Mouse (Mus musculus): ENCODE measurements around the gene Rps25. TPM values are rescaled to one million over a fixed set of nuclear protein-coding genes. Genes with fewer than 3 reads are reported as not detected.
"Not testable (repeated sequence)": the region's sequence is repeated elsewhere in the genome, so short reads cannot be mapped to it uniquely, and the experiment has no call there.

Rps25 gene
- 862 and 919 TPM in 2 replicates for polyA plus RNA-seq (2015; fragmentation: Nextera tagmentation; extraction: Ambion mirVana)

GRCm38 (mm10) chr9:44406906-44407751 lies at the start of gene Rps25, which contains the start of gene Trappc4:
Gene Rps25, plus strand, starts transcription at chr9:44407139.
Gene Trappc4, minus strand, starts transcription at chr9:44407600.
- under 1% methylated on average over 51 of the region's 51 CpGs for WGBS
- ATAC-seq (replicated peaks; ENCODE audit: extremely low read depth, insufficient read depth, low FRiP score), result peak; percentile 94
- H3K4me2 ChIP-seq (ENCODE audit: low read depth, low read length), result peak within 1 kb of the TSS; percentile 80
- H3K4me1 ChIP-seq (ENCODE audit: control insufficient read depth, insufficient read depth, low read length), result peaks cover 19% of the 10 kb centered on the region
- peak within 1 kb of the TSS; percentile 76 for H3K4me3 ChIP-seq (ENCODE audit: low read length)
- no peaks in the 10 kb centered on the region for H3K27me3 ChIP-seq (ENCODE audit: control insufficient read depth, insufficient read depth, low read length)
- H3K36me3 ChIP-seq (ENCODE audit: control insufficient read depth, insufficient read depth), result peaks cover 62% of the 10 kb centered on the region
- peak within 1 kb of the TSS; percentile 94 for H3K27ac ChIP-seq (ENCODE audit: low read length)
- H3K9me3 ChIP-seq (replicated peaks; ENCODE audit: control insufficient read depth, low read length), result no peaks in the 10 kb centered on the region
- H3K9ac ChIP-seq (ENCODE audit: low read length), result peak within 1 kb of the TSS; percentile 89

DNA sequence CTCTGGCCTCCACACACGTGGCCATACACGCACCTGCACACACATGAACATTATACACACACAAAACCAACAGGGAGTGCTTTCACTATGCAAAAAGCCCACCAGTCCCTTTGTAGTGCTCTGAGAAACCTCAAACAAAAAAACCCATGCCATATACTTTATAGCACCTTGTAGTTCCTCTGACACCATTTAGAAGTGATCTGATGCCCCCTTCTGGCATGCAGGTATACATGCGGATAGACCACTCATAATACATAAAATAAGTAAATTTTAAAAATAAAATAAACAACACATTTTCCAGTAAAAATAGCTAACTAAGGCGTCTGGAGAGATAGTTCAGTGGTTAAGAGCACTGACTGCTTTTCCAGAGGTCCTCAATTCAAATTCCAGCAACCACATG lies 49.7 kb upstream of the Rps25 start:
- Histone ChIP-seq H3K4me3 (ENCODE audit: low read length) (no peak overlapping the region), H3K4me2 (ENCODE audit: low read depth, low read length) (no peak overlapping the region), H3K9me3 (replicated peaks; ENCODE audit: control insufficient read depth, low read length) (no peaks in the 10 kb centered on the region), H3K27ac (ENCODE audit: low read length) (no peak overlapping the region), H3K4me1 (ENCODE audit: control insufficient read depth, insufficient read depth, low read length) (peaks cover 7% of the 10 kb centered on the region), H3K27me3 (ENCODE audit: control insufficient read depth, insufficient read depth, low read length) (no peaks in the 10 kb centered on the region), H3K9ac (ENCODE audit: low read length) (no peak overlapping the region), H3K36me3 (ENCODE audit: control insufficient read depth, insufficient read depth) (peaks cover 53% of the 10 kb centered on the region)
- 75% methylated on average over 4 of the region's 4 CpGs for WGBS
- no peak for ATAC-seq (replicated peaks; ENCODE audit: extremely low read depth, insufficient read depth, low FRiP score)

DNA sequence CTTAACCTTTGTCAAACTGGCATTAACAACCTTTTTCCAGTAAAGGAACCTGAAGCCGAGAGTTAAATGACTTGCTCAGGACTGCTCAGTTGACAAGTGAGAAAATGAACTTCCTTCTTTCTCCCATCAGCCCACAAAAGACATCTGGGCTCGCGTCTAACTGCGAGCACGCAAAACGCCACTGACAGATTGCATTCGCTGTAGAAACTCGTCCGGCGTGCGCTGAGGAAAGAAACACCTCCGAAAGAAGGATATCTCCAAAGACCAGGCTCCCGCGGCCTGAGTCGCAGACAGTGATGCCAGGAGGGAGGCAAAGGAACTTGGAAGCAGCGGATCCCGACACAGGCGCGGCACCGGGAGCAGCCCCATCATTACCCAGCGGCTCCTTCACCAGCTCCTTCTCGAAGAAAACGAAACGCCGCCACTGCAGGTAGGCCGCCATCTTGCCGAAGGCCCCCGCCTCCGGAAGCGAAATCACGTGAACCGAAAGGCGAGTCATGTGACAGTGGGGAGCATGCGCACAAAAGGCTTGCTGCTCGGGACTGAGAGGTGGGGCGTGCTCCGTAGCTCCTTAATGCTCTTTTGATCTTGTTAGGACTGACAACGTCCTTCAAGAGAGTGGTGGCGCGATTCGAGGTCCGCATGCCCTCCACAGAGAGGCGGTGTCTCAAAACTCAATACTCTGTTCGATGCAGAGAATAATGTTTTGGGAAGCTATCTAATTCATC lies 45.6 kb upstream of the Rps25 start, which contains the start of gene Vps11:
TSS of gene Vps11 (minus strand) at position 481 of the 728 bp plus-strand sequence.
- peak within 1 kb of the TSS; percentile 82 for H3K4me3 ChIP-seq (ENCODE audit: low read length)
- H3K4me1 ChIP-seq (ENCODE audit: control insufficient read depth, insufficient read depth, low read length), result peaks cover 7% of the 10 kb centered on the region
- peak within 1 kb of the TSS; percentile 85 for H3K9ac ChIP-seq (ENCODE audit: low read length)
- H3K4me2 ChIP-seq (ENCODE audit: low read depth, low read length), result peak within 1 kb of the TSS; percentile 85
- under 1% methylated on average over 44 of the region's 44 CpGs for WGBS
- H3K9me3 ChIP-seq (replicated peaks; ENCODE audit: control insufficient read depth, low read length), result no peaks in the 10 kb centered on the region
- peak; percentile 93 for ATAC-seq (replicated peaks; ENCODE audit: extremely low read depth, insufficient read depth, low FRiP score)
- no peaks in the 10 kb centered on the region for H3K27me3 ChIP-seq (ENCODE audit: control insufficient read depth, insufficient read depth, low read length)
- H3K27ac ChIP-seq (ENCODE audit: low read length), result peak within 1 kb of the TSS; percentile 75
- peaks cover 26% of the 10 kb centered on the region for H3K36me3 ChIP-seq (ENCODE audit: control insufficient read depth, insufficient read depth)

DNA sequence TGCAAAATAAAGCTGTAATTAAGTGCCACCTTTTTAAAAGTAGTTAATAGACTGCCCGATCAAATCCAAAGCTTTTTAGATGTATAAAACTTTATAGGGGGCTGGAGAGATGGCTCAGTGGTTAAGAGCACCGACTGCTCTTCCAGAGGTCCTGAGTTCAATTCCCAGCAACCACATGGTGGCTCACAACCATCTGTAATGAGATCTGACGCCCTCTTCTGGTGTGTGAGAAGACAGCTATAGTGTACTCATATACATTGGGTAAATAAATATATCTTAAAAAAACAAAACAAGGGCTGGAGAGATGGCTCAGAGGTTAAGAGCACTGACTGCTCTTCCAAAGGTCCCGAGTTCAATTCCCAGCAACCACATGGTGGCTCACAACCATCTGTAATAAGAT lies 45.0 kb upstream of the Rps25 start:
- H3K4me3 ChIP-seq (ENCODE audit: low read length), result peak overlapping the region; percentile 82
- H3K27ac ChIP-seq (ENCODE audit: low read length), result peak overlapping the region; percentile 75
- H3K27me3 ChIP-seq (ENCODE audit: control insufficient read depth, insufficient read depth, low read length); H3K9me3 ChIP-seq (replicated peaks; ENCODE audit: control insufficient read depth, low read length); ATAC-seq (replicated peaks; ENCODE audit: extremely low read depth, insufficient read depth, low FRiP score); H3K4me1 ChIP-seq (ENCODE audit: control insufficient read depth, insufficient read depth, low read length): not testable (repeated sequence)
- WGBS, result 34% methylated on average over 4 of the region's 4 CpGs
- H3K36me3 ChIP-seq (ENCODE audit: control insufficient read depth, insufficient read depth), result peaks cover 21% of the 10 kb centered on the region
- peak overlapping the region; percentile 85 for H3K4me2 ChIP-seq (ENCODE audit: low read depth, low read length)
- peak overlapping the region; percentile 61; the same call in 1 of the 2 replicates for H3K9ac ChIP-seq (ENCODE audit: low read length)

DNA sequence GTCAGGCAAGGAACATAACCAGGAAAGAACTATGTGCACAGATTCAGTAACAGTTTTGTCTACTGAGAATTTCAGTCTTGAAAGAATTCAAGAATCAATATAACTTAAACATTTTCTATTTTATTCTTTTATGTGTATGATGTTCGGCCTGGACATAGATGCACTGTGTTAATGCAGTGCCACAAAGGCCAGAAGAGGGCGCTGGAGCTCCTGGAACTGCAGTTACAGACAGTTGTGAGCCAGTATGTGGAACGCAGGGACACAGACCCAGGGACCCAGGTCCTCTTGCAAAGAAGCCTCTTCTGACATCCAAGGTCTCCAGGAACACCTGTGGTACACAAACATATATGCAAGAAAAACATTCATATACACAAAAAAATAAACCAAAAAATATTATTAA lies 42.5 kb upstream of the Rps25 start:
- no peak for ATAC-seq (replicated peaks; ENCODE audit: extremely low read depth, insufficient read depth, low FRiP score)
- no peak overlapping the region for H3K27ac ChIP-seq (ENCODE audit: low read length)
- H3K9ac ChIP-seq (ENCODE audit: low read length), result no peak overlapping the region
- H3K4me1 ChIP-seq (ENCODE audit: control insufficient read depth, insufficient read depth, low read length), result peaks cover 7% of the 10 kb centered on the region
- WGBS, result 64% methylated on average over 3 of the region's 3 CpGs
- H3K4me3 ChIP-seq (ENCODE audit: low read length), result no peak overlapping the region
- no peaks in the 10 kb centered on the region for H3K27me3 ChIP-seq (ENCODE audit: control insufficient read depth, insufficient read depth, low read length)
- no peaks in the 10 kb centered on the region for H3K9me3 ChIP-seq (replicated peaks; ENCODE audit: control insufficient read depth, low read length)
- H3K4me2 ChIP-seq (ENCODE audit: low read depth, low read length), result no peak overlapping the region
- peaks cover 4% of the 10 kb centered on the region; the same call in 1 of the 2 replicates for H3K36me3 ChIP-seq (ENCODE audit: control insufficient read depth, insufficient read depth)

DNA sequence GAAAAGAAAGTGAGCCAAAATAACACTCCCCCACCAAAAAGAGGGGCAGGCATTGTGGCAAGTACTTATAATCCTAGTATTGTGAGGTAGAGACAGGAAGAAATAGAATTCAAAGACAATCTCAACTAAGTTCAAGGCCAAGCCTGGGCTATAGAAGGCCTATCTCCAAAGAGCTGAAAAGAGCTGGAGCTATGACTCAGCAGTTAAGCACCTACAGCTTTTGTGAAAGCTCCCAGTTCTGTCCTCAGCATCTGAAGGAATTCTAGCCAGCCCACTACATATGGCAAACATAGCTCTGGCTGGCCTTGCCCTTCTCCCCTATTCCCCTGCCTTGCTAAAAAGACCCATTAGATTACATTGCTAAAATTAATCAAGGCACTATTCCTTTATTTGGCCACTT lies 33.6 kb upstream of the Rps25 start:
- Histone ChIP-seq H3K4me1 (ENCODE audit: control insufficient read depth, insufficient read depth, low read length) (peaks cover 2% of the 10 kb centered on the region; the same call in 1 of the 2 replicates), H3K4me3 (ENCODE audit: low read length) (no peak overlapping the region), H3K36me3 (ENCODE audit: control insufficient read depth, insufficient read depth) (no peaks in the 10 kb centered on the region), H3K4me2 (ENCODE audit: low read depth, low read length) (no peak overlapping the region), H3K27me3 (ENCODE audit: control insufficient read depth, insufficient read depth, low read length) (no peaks in the 10 kb centered on the region), H3K9me3 (replicated peaks; ENCODE audit: control insufficient read depth, low read length) (no peaks in the 10 kb centered on the region), H3K9ac (ENCODE audit: low read length) (no peak overlapping the region), H3K27ac (ENCODE audit: low read length) (no peak overlapping the region)
- no peak for ATAC-seq (replicated peaks; ENCODE audit: extremely low read depth, insufficient read depth, low FRiP score)

GRCm38 (mm10) chr9:44376141-44376540 lies 30.8 kb upstream of the Rps25 start:
- H3K9me3 ChIP-seq (replicated peaks; ENCODE audit: control insufficient read depth, low read length), result no peaks in the 10 kb centered on the region
- WGBS, result 82% methylated on average over 6 of the region's 6 CpGs
- H3K9ac ChIP-seq (ENCODE audit: low read length), result no peak overlapping the region
- no peak for ATAC-seq (replicated peaks; ENCODE audit: extremely low read depth, insufficient read depth, low FRiP score)
- H3K4me1 ChIP-seq (ENCODE audit: control insufficient read depth, insufficient read depth, low read length), result peaks cover 14% of the 10 kb centered on the region
- no peak overlapping the region for H3K4me3 ChIP-seq (ENCODE audit: low read length)
- no peak overlapping the region for H3K27ac ChIP-seq (ENCODE audit: low read length)
- no peak overlapping the region for H3K4me2 ChIP-seq (ENCODE audit: low read depth, low read length)
- no peaks in the 10 kb centered on the region for H3K27me3 ChIP-seq (ENCODE audit: control insufficient read depth, insufficient read depth, low read length)
- H3K36me3 ChIP-seq (ENCODE audit: control insufficient read depth, insufficient read depth), result peaks cover 4% of the 10 kb centered on the region; the same call in 1 of the 2 replicates

GRCm38 (mm10) chr9:44377335-44377734 lies 29.6 kb upstream of the Rps25 start:
- Histone ChIP-seq H3K4me1 (ENCODE audit: control insufficient read depth, insufficient read depth, low read length) (peaks cover 14% of the 10 kb centered on the region), H3K36me3 (ENCODE audit: control insufficient read depth, insufficient read depth) (peaks cover 16% of the 10 kb centered on the region)
- H3K4me2 ChIP-seq (ENCODE audit: low read depth, low read length); ATAC-seq (replicated peaks; ENCODE audit: extremely low read depth, insufficient read depth, low FRiP score); H3K9ac ChIP-seq (ENCODE audit: low read length); H3K27me3 ChIP-seq (ENCODE audit: control insufficient read depth, insufficient read depth, low read length); H3K9me3 ChIP-seq (replicated peaks; ENCODE audit: control insufficient read depth, low read length); H3K27ac ChIP-seq (ENCODE audit: low read length); H3K4me3 ChIP-seq (ENCODE audit: low read length): not testable (repeated sequence)
- WGBS, result 74% methylated on average over 2 of the region's 2 CpGs
